Mouse (Mus musculus): ENCODE measurements around the gene Sp6. TPM values are rescaled to one million over a fixed set of nuclear protein-coding genes. Genes with fewer than 3 reads are reported as not detected.

The Sp6 gene
- 0.06 and 0.07 TPM in 2 replicates for polyA plus RNA-seq (2015; fragmentation: Nextera tagmentation; extraction: Ambion mirVana)

GRCm38 (mm10) chr11:97013121-97013670, at the start of gene Sp6:
TSS of gene Sp6 (plus strand) at chr11:97013394.
- Histone ChIP-seq H3K4me3 (ENCODE audit: low read depth, low read length) (no peak within 1 kb of the TSS), H3K9me3 (ENCODE audit: low read length) (no peaks in the 10 kb centered on the region), H3K4me2 (ENCODE audit: low read depth, low read length) (no peak within 1 kb of the TSS), H3K36me3 (replicated peaks; ENCODE audit: insufficient read depth, low read length) (no peaks in the 10 kb centered on the region), H3K27ac (ENCODE audit: low read depth) (no peak within 1 kb of the TSS), H3K9ac (replicated peaks) (no peak within 1 kb of the TSS), H3K27me3 (ENCODE audit: insufficient read depth, low read length) (peaks cover 58% of the 10 kb centered on the region), H3K4me1 (ENCODE audit: insufficient read depth) (no peaks in the 10 kb centered on the region)
- TF ChIP-seq EP300 (IDR thresholded peaks at IDR 0.05; ENCODE audit: low read depth): no peak
- no peak for TF ChIP-seq CTCF (IDR thresholded peaks at IDR 0.05; ENCODE audit: low read depth)
- no peak for DNase-seq
- ATAC-seq: no peak
- 41% methylated on average over 8 of the region's 8 CpGs for WGBS (ENCODE audit: insufficient replicate concordance)

- Histone ChIP-seq H3K27ac (ENCODE audit: low read depth) (peak overlapping the region; percentile 12; the same call in 1 of the 2 replicates), H3K27me3 (ENCODE audit: insufficient read depth, low read length) (no peaks in the 10 kb centered on the region)
Measured at GRCm38 (mm10) chr11:96963580-96963979, 49.6 kb upstream of the Sp6 start.

DNA sequence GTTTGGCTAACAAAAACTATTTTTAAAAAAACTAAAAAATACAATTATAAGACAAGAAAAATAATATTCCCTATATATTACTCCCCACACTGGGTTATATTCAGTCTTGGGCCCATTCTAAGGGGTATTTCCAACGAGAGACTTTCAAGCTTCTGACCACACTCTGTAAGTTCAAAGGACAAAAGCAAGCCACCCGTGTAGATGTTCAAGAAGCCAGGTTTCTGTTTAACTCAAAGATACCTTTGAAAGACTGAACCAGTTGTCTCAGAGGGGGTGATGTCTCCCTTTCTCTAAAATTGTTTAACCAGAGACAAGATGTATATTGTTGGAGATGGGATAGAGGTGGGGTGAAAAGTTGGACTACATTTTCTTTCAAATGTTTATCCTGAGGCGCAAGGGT, 47.0 kb upstream of the Sp6 start:
- H3K36me3 ChIP-seq (replicated peaks; ENCODE audit: insufficient read depth, low read length): peaks cover 30% of the 10 kb centered on the region
- no peaks in the 10 kb centered on the region for H3K27me3 ChIP-seq (ENCODE audit: insufficient read depth, low read length)
- peaks cover 38% of the 10 kb centered on the region for H3K4me1 ChIP-seq (ENCODE audit: insufficient read depth)
- 0 out of 2 replicates have a peak overlapping the region, but pooled peaks have one; percentile 64 for H3K4me2 ChIP-seq (ENCODE audit: low read depth, low read length)
- peak overlapping the region; percentile 87 for H3K27ac ChIP-seq (ENCODE audit: low read depth)
- no peak for DNase-seq
- 59% methylated on average over 3 of the region's 3 CpGs for WGBS (ENCODE audit: insufficient replicate concordance)
- H3K9me3 ChIP-seq (ENCODE audit: low read length): no peaks in the 10 kb centered on the region
- ATAC-seq: no peak
- H3K9ac ChIP-seq (replicated peaks): no peak overlapping the region
- H3K4me3 ChIP-seq (ENCODE audit: low read depth, low read length): no peak overlapping the region
- TF ChIP-seq CTCF (IDR thresholded peaks at IDR 0.05; ENCODE audit: low read depth): no peak
- TF ChIP-seq EP300 (IDR thresholded peaks at IDR 0.05; ENCODE audit: low read depth): no peak

More at GRCm38 (mm10) chr11:96963580-96963979, 49.6 kb upstream of the Sp6 start:
- TF ChIP-seq CTCF (IDR thresholded peaks at IDR 0.05; ENCODE audit: low read depth) (peak; percentile 98), EP300 (IDR thresholded peaks at IDR 0.05; ENCODE audit: low read depth) (no peak)
- Histone ChIP-seq H3K4me3 (ENCODE audit: low read depth, low read length) (no peak overlapping the region), H3K9ac (replicated peaks) (no peak overlapping the region), H3K36me3 (replicated peaks; ENCODE audit: insufficient read depth, low read length) (peaks cover 54% of the 10 kb centered on the region), H3K4me1 (ENCODE audit: insufficient read depth) (peaks cover 19% of the 10 kb centered on the region), H3K9me3 (ENCODE audit: low read length) (no peaks in the 10 kb centered on the region), H3K4me2 (ENCODE audit: low read depth, low read length) (no peak overlapping the region)
- peak; percentile 71 for ATAC-seq
- DNase-seq: peak; percentile 91
- 26% methylated on average over 8 of the region's 8 CpGs for WGBS (ENCODE audit: insufficient replicate concordance)

GRCm38 (mm10) chr11:96966914-96967543, 46.2 kb upstream of the Sp6 start:
- H3K27ac ChIP-seq (ENCODE audit: low read depth): peak overlapping the region; percentile 87

GRCm38 (mm10) chr11:96967544-96968269, 45.5 kb upstream of the Sp6 start:
- 29% methylated on average over 11 of the region's 11 CpGs for WGBS (ENCODE audit: insufficient replicate concordance)
- DNase-seq: no peak
- no peaks in the 10 kb centered on the region for H3K27me3 ChIP-seq (ENCODE audit: insufficient read depth, low read length)
- ATAC-seq: peak; percentile 9; the same call in 1 of the 2 replicates
- peaks cover 38% of the 10 kb centered on the region for H3K4me1 ChIP-seq (ENCODE audit: insufficient read depth)
- peak overlapping the region; percentile 14 for H3K9ac ChIP-seq (replicated peaks)
- no peaks in the 10 kb centered on the region for H3K9me3 ChIP-seq (ENCODE audit: low read length)
- H3K36me3 ChIP-seq (replicated peaks; ENCODE audit: insufficient read depth, low read length): peaks cover 17% of the 10 kb centered on the region
- H3K27ac ChIP-seq (ENCODE audit: low read depth): peak overlapping the region; percentile 87
- peak overlapping the region; percentile 36 for H3K4me3 ChIP-seq (ENCODE audit: low read depth, low read length)
- H3K4me2 ChIP-seq (ENCODE audit: low read depth, low read length): peak overlapping the region; percentile 64
- TF ChIP-seq CTCF (IDR thresholded peaks at IDR 0.05; ENCODE audit: low read depth) (no peak), EP300 (IDR thresholded peaks at IDR 0.05; ENCODE audit: low read depth) (no peak)

More at GRCm38 (mm10) chr11:96966914-96967543, 46.2 kb upstream of the Sp6 start:
- 14% methylated on average over 13 of the region's 13 CpGs for WGBS (ENCODE audit: insufficient replicate concordance)
- peaks cover 38% of the 10 kb centered on the region for H3K4me1 ChIP-seq (ENCODE audit: insufficient read depth)
- no peaks in the 10 kb centered on the region for H3K27me3 ChIP-seq (ENCODE audit: insufficient read depth, low read length)
- TF ChIP-seq EP300 (IDR thresholded peaks at IDR 0.05; ENCODE audit: low read depth): peak; percentile 20; the same call in 1 of the 2 replicates
- TF ChIP-seq CTCF (IDR thresholded peaks at IDR 0.05; ENCODE audit: low read depth): no peak
- H3K9ac ChIP-seq (replicated peaks): peak overlapping the region; percentile 14
- H3K4me3 ChIP-seq (ENCODE audit: low read depth, low read length): peak overlapping the region; percentile 36
- peaks cover 22% of the 10 kb centered on the region for H3K36me3 ChIP-seq (replicated peaks; ENCODE audit: insufficient read depth, low read length)
- peak; percentile 85 for ATAC-seq
- no peaks in the 10 kb centered on the region for H3K9me3 ChIP-seq (ENCODE audit: low read length)
- peak overlapping the region; percentile 64 for H3K4me2 ChIP-seq (ENCODE audit: low read depth, low read length)
- peak; percentile 66 for DNase-seq

- Histone ChIP-seq H3K27ac (ENCODE audit: low read depth) (peak overlapping the region; percentile 87), H3K4me1 (ENCODE audit: insufficient read depth) (peaks cover 39% of the 10 kb centered on the region), H3K9ac (replicated peaks) (peak overlapping the region; percentile 14), H3K36me3 (replicated peaks; ENCODE audit: insufficient read depth, low read length) (peaks cover 11% of the 10 kb centered on the region; the same call in 1 of the 2 replicates), H3K9me3 (ENCODE audit: low read length) (no peaks in the 10 kb centered on the region), H3K27me3 (ENCODE audit: insufficient read depth, low read length) (no peaks in the 10 kb centered on the region), H3K4me3 (ENCODE audit: low read depth, low read length) (0 out of 2 replicates have a peak overlapping the region, but pooled peaks have one; percentile 6), H3K4me2 (ENCODE audit: low read depth, low read length) (peak overlapping the region; percentile 64)
- ATAC-seq: no peak
- 48% methylated on average over 6 of the region's 6 CpGs for WGBS (ENCODE audit: insufficient replicate concordance)
- no peak for TF ChIP-seq CTCF (IDR thresholded peaks at IDR 0.05; ENCODE audit: low read depth)
- no peak for TF ChIP-seq EP300 (IDR thresholded peaks at IDR 0.05; ENCODE audit: low read depth)
- DNase-seq: no peak
Measured at GRCm38 (mm10) chr11:96968476-96968875, 44.7 kb upstream of the Sp6 start.
